Mouse (Mus musculus): ENCODE measurements around the gene Smcr8. TPM values are rescaled to one million over a fixed set of nuclear protein-coding genes. Genes with fewer than 3 reads are reported as not detected.
A peak's percentile ranks its signal among the peaks of the same experiment; 100 is the strongest.
"Not testable (repeated sequence)": the region's sequence is repeated elsewhere in the genome, so short reads cannot be mapped to it uniquely, and the experiment has no call there.

Smcr8 gene
- polyA plus RNA-seq, 1 experiment from 2014 or later = 19.9 TPM

- TF ChIP-seq CTCF (IDR thresholded peaks at IDR 0.05) = no peak
- ATAC-seq = no peak
- ChIA-PET CTCF (interaction anchor here (0.8 to 1.5 kb wide), 5 partner anchors 9 to 34 kb away, joined by 3 to 8 read pairs (median 4); no protein-coding TSS in a partner anchor), POLR2A (interaction anchor here (0.8 kb wide), 1 partner anchor 33 kb away, joined by 3 read pairs; the partner anchor contains the start of genes Smcr8 and Top3a)
- no peaks in the 10 kb centered on the region for H3K27me3 ChIP-seq
- DNase-seq (ENCODE audit: low read depth, low spot score) = no peak
- in situ Hi-C loops (cut with MboI; ENCODE audit: low pct_unique_long_range_greater_than_20kb) = no loop called here
Measured at GRCm38 (mm10) chr11:60810046-60810965, 33.0 kb downstream of the Smcr8 start.

GRCm38 (mm10) chr11:60811054-60811460 is 33.7 kb downstream of the Smcr8 start:
- TF ChIP-seq CTCF (IDR thresholded peaks at IDR 0.05) = no peak
- ChIA-PET POLR2A (interaction anchor here (0.8 kb wide), 1 partner anchor 34 kb away, joined by 3 read pairs; the partner anchor contains the start of genes Smcr8 and Top3a), CTCF (interaction anchor here (0.8 to 1.3 kb wide), 4 partner anchors 10 to 35 kb away, joined by 3 to 4 read pairs (median 4); no protein-coding TSS in a partner anchor)
- in situ Hi-C loops (cut with MboI; ENCODE audit: low pct_unique_long_range_greater_than_20kb) = no loop called here
- DNase-seq (ENCODE audit: low read depth, low spot score) (no peak), ATAC-seq (peak; percentile 90)
- H3K27me3 ChIP-seq = no peaks in the 10 kb centered on the region

GRCm38 (mm10) chr11:60811618-60812017 is 34.3 kb downstream of the Smcr8 start, which contains the start of gene Shmt1:
Shmt1 (minus strand) TSS chr11:60811718.
- in situ Hi-C loops (cut with MboI; ENCODE audit: low pct_unique_long_range_greater_than_20kb); ATAC-seq; H3K27me3 ChIP-seq; DNase-seq (ENCODE audit: low read depth, low spot score): not testable (repeated sequence)
- ChIA-PET CTCF (interaction anchor here (0.8 to 1.3 kb wide), 3 partner anchors 16 to 35 kb away, joined by 3 to 4 read pairs (median 4); no protein-coding TSS in a partner anchor), POLR2A (interaction anchor here (0.8 kb wide), 1 partner anchor 34 kb away, joined by 3 read pairs; the partner anchor contains the start of genes Smcr8 and Top3a)

- CTCF ChIA-PET = no interaction called here
- DNase-seq (ENCODE audit: low read depth, low spot score) = no peak
- in situ Hi-C loops (cut with MboI; ENCODE audit: low pct_unique_long_range_greater_than_20kb) = no loop called here
- no peak for ATAC-seq
- POLR2A ChIA-PET = no interaction called here
- peaks cover 5% of the 10 kb centered on the region for H3K27me3 ChIP-seq
- TF ChIP-seq CTCF (IDR thresholded peaks at IDR 0.05) = no peak
Measured at GRCm38 (mm10) chr11:60816398-60816797, 39.1 kb downstream of the Smcr8 start.

- in situ Hi-C loops (cut with MboI; ENCODE audit: low pct_unique_long_range_greater_than_20kb) = no loop called here
- ATAC-seq = no peak
- TF ChIP-seq CTCF (IDR thresholded peaks at IDR 0.05) = no peak
- ChIA-PET POLR2A (no interaction called here), CTCF (no interaction called here)
- DNase-seq (ENCODE audit: low read depth, low spot score) = no peak
- peaks cover 6% of the 10 kb centered on the region for H3K27me3 ChIP-seq
Measured at GRCm38 (mm10) chr11:60823771-60824170, 46.4 kb downstream of the Smcr8 start.

- in situ Hi-C loops (cut with MboI; ENCODE audit: low pct_unique_long_range_greater_than_20kb) = no loop called here
- POLR2A ChIA-PET = no interaction called here
- ATAC-seq (no peak), DNase-seq (ENCODE audit: low read depth, low spot score) (no peak)
- peaks cover 6% of the 10 kb centered on the region for H3K27me3 ChIP-seq
- CTCF ChIA-PET = no interaction called here
- TF ChIP-seq CTCF (IDR thresholded peaks at IDR 0.05) = no peak
Measured at GRCm38 (mm10) chr11:60825191-60825590, 47.9 kb downstream of the Smcr8 start.

- H3K27me3 ChIP-seq = no peaks in the 10 kb centered on the region
- DNase-seq (ENCODE audit: low read depth, low spot score) (no peak), ATAC-seq (no peak)
- in situ Hi-C loops (cut with MboI; ENCODE audit: low pct_unique_long_range_greater_than_20kb) = no loop called here
- TF ChIP-seq CTCF (IDR thresholded peaks at IDR 0.05) = no peak
- CTCF ChIA-PET = interaction anchor here (0.8 to 2.7 kb wide), 9 partner anchors 16 to 120 kb away, joined by 3 to 11 read pairs (median 3); partner anchors contain the start of genes Shmt1 and Tmem11
- POLR2A ChIA-PET = interaction anchor here (0.6 to 1.5 kb wide), 2 partner anchors 43 to 99 kb away, joined by 3 read pairs; no protein-coding TSS in a partner anchor
Measured at GRCm38 (mm10) chr11:60826700-60827099, 49.4 kb downstream of the Smcr8 start.

GRCm38 (mm10) chr11:60827241-60827945 is 50.1 kb downstream of the Smcr8 start:
- DNase-seq (ENCODE audit: low read depth, low spot score) (no peak), ATAC-seq (no peak)
- ChIA-PET CTCF (interaction anchor here (1.0 to 2.7 kb wide), 10 partner anchors 10 to 120 kb away, joined by 3 to 11 read pairs (median 4); partner anchors contain the start of gene Shmt1), POLR2A (interaction anchor here (1.5 kb wide), 1 partner anchor 100 kb away, joined by 3 read pairs; no protein-coding TSS in a partner anchor)
- no peaks in the 10 kb centered on the region for H3K27me3 ChIP-seq
- TF ChIP-seq CTCF (IDR thresholded peaks at IDR 0.05) = no peak
- in situ Hi-C loops (cut with MboI; ENCODE audit: low pct_unique_long_range_greater_than_20kb) = no loop called here

GRCm38 (mm10) chr11:60828903-60829302 is 51.6 kb downstream of the Smcr8 start:
- ChIA-PET POLR2A (no interaction called here), CTCF (interaction anchor here (1.1 to 2.7 kb wide), 6 partner anchors 11 to 130 kb away, joined by 3 to 11 read pairs (median 4); partner anchors contain the start of gene Shmt1)
- no peaks in the 10 kb centered on the region for H3K27me3 ChIP-seq
- in situ Hi-C loops (cut with MboI; ENCODE audit: low pct_unique_long_range_greater_than_20kb) = no loop called here
- ATAC-seq (no peak), DNase-seq (ENCODE audit: low read depth, low spot score) (no peak)
- TF ChIP-seq CTCF (IDR thresholded peaks at IDR 0.05) = peak; percentile 36

Data from Patski (cell line).